Mouse (Mus musculus): ENCODE measurements around the gene Mapk10.

GRCm38 (mm10) chr5:103161196-103161540 is 50.0 kb downstream of the Mapk10 start:
- TF ChIP-seq POLR2A (IDR thresholded peaks at IDR 0.05; ENCODE audit: control insufficient read depth, extremely low read depth, insufficient read depth, low read length, poor library complexity) (no peak), CTCF (IDR thresholded peaks at IDR 0.05; ENCODE audit: borderline replicate concordance, control insufficient read depth, extremely low read depth, insufficient read depth, low read length, poor library complexity) (no peak)

All from thymus, adult 2 months (tissue).